9 mouse cellular contexts compared by ENCODE assay signal in the genomic region with DNA sequence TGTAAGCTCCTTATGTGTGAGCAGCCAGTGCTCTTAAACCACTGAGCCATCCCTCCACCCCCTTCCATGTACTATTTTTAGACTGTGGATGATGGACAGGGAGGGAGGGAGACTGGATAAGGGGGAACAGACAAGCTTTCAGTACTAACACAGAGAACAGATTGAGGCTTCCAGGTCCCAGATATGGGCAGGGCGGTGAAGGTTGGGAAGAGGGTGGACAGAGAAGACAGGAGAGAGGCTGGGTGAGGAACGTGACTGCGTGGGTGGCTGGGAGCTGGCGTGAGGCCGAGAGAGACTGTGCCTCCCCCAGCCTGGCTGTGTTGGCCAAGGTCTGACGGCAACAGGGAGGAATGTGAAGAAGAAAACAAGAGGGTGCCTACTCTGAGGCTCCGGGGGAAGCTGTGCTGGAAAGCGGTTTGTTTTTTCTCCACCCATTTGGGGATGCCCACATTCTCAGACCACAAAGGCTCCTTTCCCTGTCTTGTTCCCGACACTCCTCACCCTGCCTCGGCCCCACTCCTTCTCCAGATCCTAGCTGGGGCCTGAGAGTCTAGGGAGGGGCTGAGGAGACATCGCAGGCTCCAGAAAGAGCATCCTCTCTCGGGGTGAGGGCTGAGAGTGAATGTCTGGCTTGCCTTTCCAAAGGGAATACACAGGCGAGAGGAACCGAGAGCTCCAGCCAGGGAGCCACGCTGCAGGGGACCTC. TPM values are rescaled to one million over a fixed set of nuclear protein-coding genes. Genes with fewer than 3 reads are reported as not detected.
A peak's percentile ranks its signal among the peaks of the same experiment; 100 is the strongest.
DNase-seq lines count a peak whose midpoint lies in the region; ATAC-seq lines count a peak whose summit lies in the region.
"Had no signal": no experiment of that assay in that cellular context is flagged by ENCODE, and none has a peak within 500 bp of the region (broad histone marks: within the 10 kb centered on the region; RNA-seq: fewer than 3 reads in every experiment).

No protein-coding gene starts in this region.

- 0 out of 2 replicates have a peak, but pooled peaks cover 6% of the 10 kb centered on the region for H3K27me3 ChIP-seq in hindbrain, embryonic 12.5 days
- H3K27me3 ChIP-seq in hindbrain, embryonic 10.5 days (ENCODE audit: insufficient read depth, poor library complexity, severe bottlenecking) = 0 out of 2 replicates have a peak, but pooled peaks cover 3% of the 10 kb centered on the region
- H3K27me3 ChIP-seq in kidney, embryonic 15.5 days = no peaks in the 10 kb centered on the region
- H3K27me3 ChIP-seq in liver, embryonic 11.5 days (replicated peaks; ENCODE audit: control insufficient read depth, insufficient read depth, low read length) = no peaks in the 10 kb centered on the region

- WGBS in hindbrain, embryonic 12.5 days = 48% methylated on average over 15 of the region's 15 CpGs
- WGBS in hindbrain, embryonic 10.5 days = 50% methylated on average over 15 of the region's 15 CpGs
- WGBS in kidney, embryonic 15.5 days = 41% methylated on average over 15 of the region's 15 CpGs
- 43% methylated on average over 15 of the region's 15 CpGs for WGBS in liver, embryonic 11.5 days

- H3K4me3 ChIP-seq in hindbrain, embryonic 12.5 days = no peak overlapping the region
- H3K4me3 ChIP-seq in hindbrain, embryonic 10.5 days = no peak overlapping the region
- no peak overlapping the region for H3K4me3 ChIP-seq in kidney, embryonic 15.5 days (replicated peaks)
- H3K4me3 ChIP-seq in liver, embryonic 11.5 days (ENCODE audit: low read depth, low read length) = no peak overlapping the region

- peaks cover 22% of the 10 kb centered on the region for H3K4me1 ChIP-seq in hindbrain, embryonic 12.5 days
- H3K4me1 ChIP-seq in hindbrain, embryonic 10.5 days (replicated peaks) = peaks cover 32% of the 10 kb centered on the region
- peaks cover 14% of the 10 kb centered on the region; the same call in 1 of the 2 replicates for H3K4me1 ChIP-seq in kidney, embryonic 15.5 days
- no peaks in the 10 kb centered on the region for H3K4me1 ChIP-seq in liver, embryonic 11.5 days (replicated peaks; ENCODE audit: control insufficient read depth, insufficient read depth, low read length)

- no peak overlapping the region for H3K4me2 ChIP-seq in hindbrain, embryonic 12.5 days (replicated peaks)
- 0 out of 2 replicates have a peak overlapping the region, but pooled peaks have one; percentile 7 for H3K4me2 ChIP-seq in kidney, embryonic 15.5 days
- H3K4me2 ChIP-seq in liver, embryonic 11.5 days = no peak overlapping the region

- H3K36me3 ChIP-seq in hindbrain, embryonic 12.5 days = no peaks in the 10 kb centered on the region
- no peaks in the 10 kb centered on the region for H3K36me3 ChIP-seq in hindbrain, embryonic 10.5 days
- no peaks in the 10 kb centered on the region for H3K36me3 ChIP-seq in kidney, embryonic 15.5 days
- H3K36me3 ChIP-seq in liver, embryonic 11.5 days (ENCODE audit: control insufficient read depth, insufficient read depth, low read length) = no peaks in the 10 kb centered on the region

- H3K9me3 ChIP-seq in hindbrain, embryonic 12.5 days (replicated peaks) = no peaks in the 10 kb centered on the region
- no peaks in the 10 kb centered on the region for H3K9me3 ChIP-seq in hindbrain, embryonic 10.5 days
- H3K9me3 ChIP-seq in kidney, embryonic 15.5 days (replicated peaks) = no peaks in the 10 kb centered on the region
- H3K9me3 ChIP-seq in liver, embryonic 11.5 days (ENCODE audit: control insufficient read depth, low read length) = no peaks in the 10 kb centered on the region

- peak overlapping the region; percentile 55; the same call in 1 of the 2 replicates for H3K27ac ChIP-seq in hindbrain, embryonic 12.5 days
- no peak overlapping the region; the same call in 1 of the 2 replicates for H3K27ac ChIP-seq in hindbrain, embryonic 10.5 days
- H3K27ac ChIP-seq in kidney, embryonic 15.5 days = peak overlapping the region; percentile 75
- H3K27ac ChIP-seq in liver, embryonic 11.5 days (ENCODE audit: low read depth, low read length) = peak overlapping the region; percentile 16

- ATAC-seq in hindbrain, embryonic 12.5 days (ENCODE audit: low FRiP score) = no peak
- ATAC-seq in kidney, embryonic 15.5 days (replicated peaks; ENCODE audit: low FRiP score) = peak; percentile 17; the same call in 1 of the 2 replicates
- ATAC-seq in liver, embryonic 11.5 days (replicated peaks; ENCODE audit: low FRiP score) = no peak
- ATAC-seq in inflammation-experienced regulatory T-cells, adult 6 months = no peak

- no peak for DNase-seq in hindbrain, embryonic 10.5 days (ENCODE audit: low spot score)
- DNase-seq in cerebellum, postnatal 25 days = peak; percentile 94 to 95
- DNase-seq in heart, adult 8-10 months (ENCODE audit: low spot score) = peak; percentile 79
- DNase-seq in liver, embryonic 11.5 days (ENCODE audit: low spot score) = no peak
- DNase-seq in right cerebral cortex, postnatal 14 days = peak; percentile 85

- no peak overlapping the region for H3K9ac ChIP-seq in hindbrain, embryonic 12.5 days
- no peak overlapping the region for H3K9ac ChIP-seq in kidney, embryonic 15.5 days
- no peak overlapping the region for H3K9ac ChIP-seq in liver, embryonic 11.5 days (ENCODE audit: low read depth, low read length)

RNA-seq across cellular contexts. Expression of gene Cdsn, which starts 2.3 kb away (rescaled TPM):
- 0.08 and 0.20 TPM in 2 replicates for polyA plus RNA-seq in hindbrain, embryonic 12.5 days (2016; fragmentation: Nextera tagmentation; extraction: Ambion mirVana)
- 0.10 TPM in 1 of 2 replicates, not detected in the other for polyA plus RNA-seq in hindbrain, embryonic 10.5 days (2016; fragmentation: Nextera tagmentation; extraction: Ambion mirVana)
- under 1 TPM; 0.14 to 0.37 (median 0.27) TPM for total RNA-seq in heart, adult 8-10 months (2022)
- polyA plus RNA-seq in kidney, embryonic 15.5 days (2015; fragmentation: Nextera tagmentation; extraction: Ambion mirVana) = 0.23 TPM in 1 of 2 replicates, not detected in the other
- polyA plus RNA-seq in liver, embryonic 11.5 days (2014; fragmentation: Nextera tagmentation; extraction: Ambion mirVana) = 0.17 TPM in 1 of 2 replicates, not detected in the other
- not detected for polyA plus RNA-seq in inflammation-experienced regulatory T-cells, adult 6 months (2017; shearing (Covaris generic))

RNA-seq across cellular contexts. Expression of gene Psors1c2, which starts 16.6 kb away (rescaled TPM):
- polyA plus RNA-seq in hindbrain, embryonic 12.5 days (2016; fragmentation: Nextera tagmentation; extraction: Ambion mirVana) = 1.1 and 1.2 TPM in 2 replicates
- 1.7 and 2.5 TPM in 2 replicates for polyA plus RNA-seq in hindbrain, embryonic 10.5 days (2016; fragmentation: Nextera tagmentation; extraction: Ambion mirVana)
- total RNA-seq in heart, adult 8-10 months (2022) = not detected
- polyA plus RNA-seq in kidney, embryonic 15.5 days (2015; fragmentation: Nextera tagmentation; extraction: Ambion mirVana) = 0.94 and 1.5 TPM in 2 replicates
- polyA plus RNA-seq in liver, embryonic 11.5 days (2014; fragmentation: Nextera tagmentation; extraction: Ambion mirVana) = 0.69 TPM in 1 of 2 replicates, not detected in the other
- under 1 TPM in 1 of 3 experiments, not detected in 2; 0.73 TPM for polyA plus RNA-seq in inflammation-experienced regulatory T-cells, adult 6 months (2017; shearing (Covaris generic))
- polyA plus RNA-seq: gonadal fat pad, adult 2 months had no signal

RNA-seq across cellular contexts. Expression of gene 2300002M23Rik, which starts 17.7 kb away (rescaled TPM):
- not detected in 2 replicates for polyA plus RNA-seq in hindbrain, embryonic 12.5 days (2016; fragmentation: Nextera tagmentation; extraction: Ambion mirVana)
- polyA plus RNA-seq in hindbrain, embryonic 10.5 days (2016; fragmentation: Nextera tagmentation; extraction: Ambion mirVana) = not detected in 2 replicates
- total RNA-seq in heart, adult 8-10 months (2022) = not detected
- 0.13 TPM in 1 of 2 replicates, not detected in the other for polyA plus RNA-seq in kidney, embryonic 15.5 days (2015; fragmentation: Nextera tagmentation; extraction: Ambion mirVana)
- not detected in 2 replicates for polyA plus RNA-seq in liver, embryonic 11.5 days (2014; fragmentation: Nextera tagmentation; extraction: Ambion mirVana)
- polyA plus RNA-seq in inflammation-experienced regulatory T-cells, adult 6 months (2017; shearing (Covaris generic)) = not detected

RNA-seq across cellular contexts. Expression of gene Cchcr1, which starts 32.7 kb away (rescaled TPM):
- polyA plus RNA-seq in hindbrain, embryonic 12.5 days (2016; fragmentation: Nextera tagmentation; extraction: Ambion mirVana) = 14.8 and 15.2 TPM in 2 replicates
- polyA plus RNA-seq in hindbrain, embryonic 10.5 days (2016; fragmentation: Nextera tagmentation; extraction: Ambion mirVana) = 19.6 and 25.4 TPM in 2 replicates
- total RNA-seq in heart, adult 8-10 months (2022) = 1 to 10 TPM; 2.0 to 3.9 (median 2.4) TPM
- polyA plus RNA-seq in kidney, embryonic 15.5 days (2015; fragmentation: Nextera tagmentation; extraction: Ambion mirVana) = 19.9 and 21.7 TPM in 2 replicates
- polyA plus RNA-seq in liver, embryonic 11.5 days (2014; fragmentation: Nextera tagmentation; extraction: Ambion mirVana) = 13.4 and 14.2 TPM in 2 replicates
- 1 to 10 TPM; 4.8 to 7.1 (median 6.0) TPM for polyA plus RNA-seq in inflammation-experienced regulatory T-cells, adult 6 months (2017; shearing (Covaris generic))

RNA-seq across cellular contexts. Expression of gene Tcf19, which starts 33.0 kb away (rescaled TPM):
- polyA plus RNA-seq in hindbrain, embryonic 12.5 days (2016; fragmentation: Nextera tagmentation; extraction: Ambion mirVana) = 37.3 and 37.6 TPM in 2 replicates
- 54.5 and 57.0 TPM in 2 replicates for polyA plus RNA-seq in hindbrain, embryonic 10.5 days (2016; fragmentation: Nextera tagmentation; extraction: Ambion mirVana)
- 1 to 10 TPM; 2.1 to 3.3 (median 2.4) TPM for total RNA-seq in heart, adult 8-10 months (2022)
- 69.5 and 71.7 TPM in 2 replicates for polyA plus RNA-seq in kidney, embryonic 15.5 days (2015; fragmentation: Nextera tagmentation; extraction: Ambion mirVana)
- polyA plus RNA-seq in liver, embryonic 11.5 days (2014; fragmentation: Nextera tagmentation; extraction: Ambion mirVana) = 37.3 and 41.2 TPM in 2 replicates
- polyA plus RNA-seq in inflammation-experienced regulatory T-cells, adult 6 months (2017; shearing (Covaris generic)) = 10 to 100 TPM; 16.6 to 68.4 (median 21.5) TPM

Comparison
In these comparisons a context has a peak if more than half of its experiments do, and no peak if none do; other contexts are left out.
1. DNase-seq: peak in cerebellum, postnatal 25 days (2 of 2), heart, adult 8-10 months (single experiment) and right cerebral cortex, postnatal 14 days (single experiment); none in hindbrain, embryonic 10.5 days (single experiment) and liver, embryonic 11.5 days (single experiment).